Mouse (Mus musculus) cerebellum, adult 9-10 months (tissue): ENCODE results near the gene Gm2026.
"Not testable (repeated sequence)": the region's sequence is repeated elsewhere in the genome, so short reads cannot be mapped to it uniquely, and the experiment has no call there.

Experiments used
- DNase-seq: peaks from one replicate; pipeline ENCODE4 v3.0.0; 2022

Gm2026 gene

GRCm38 (mm10) chr2:175965031-175965430, at the start of gene Gm2026:
Gm2026 (plus strand) TSS chr2:175965331.
- not testable (repeated sequence) for DNase-seq

GRCm38 (mm10) chr2:175931000-175931399, 34.1 kb upstream of the Gm2026 start, which contains the start of gene Zfp966:
Zfp966 (minus strand) TSS chr2:175931100.
- DNase-seq, result not testable (repeated sequence)
